Mouse (Mus musculus) embryonic fibroblast, embryonic 13.5 days (primary cell): ENCODE measurements at regions not wholly inside any gene's neighbourhood (a gene's known extent, or its start where the extent isn't known, plus 50 kb on each side); places are given as distances from the start of the nearest gene placed in this dataset.

Experiments
- CTCF ChIP-seq: IDR thresholded peaks from 2 replicates; pipeline ENCODE4 v1.5.1; 2011; ENCODE audit warnings: mild to moderate bottlenecking, control low read depth, low read length, moderate library complexity, borderline replicate concordance; ENCODE audit not compliant: insufficient read depth
- POLR2A ChIP-seq: IDR thresholded peaks from 2 replicates; pipeline ENCODE4 v1.6.1; 2011; ENCODE audit warnings: low read depth, mild to moderate bottlenecking, control low read depth, low read length, moderate library complexity

DNA sequence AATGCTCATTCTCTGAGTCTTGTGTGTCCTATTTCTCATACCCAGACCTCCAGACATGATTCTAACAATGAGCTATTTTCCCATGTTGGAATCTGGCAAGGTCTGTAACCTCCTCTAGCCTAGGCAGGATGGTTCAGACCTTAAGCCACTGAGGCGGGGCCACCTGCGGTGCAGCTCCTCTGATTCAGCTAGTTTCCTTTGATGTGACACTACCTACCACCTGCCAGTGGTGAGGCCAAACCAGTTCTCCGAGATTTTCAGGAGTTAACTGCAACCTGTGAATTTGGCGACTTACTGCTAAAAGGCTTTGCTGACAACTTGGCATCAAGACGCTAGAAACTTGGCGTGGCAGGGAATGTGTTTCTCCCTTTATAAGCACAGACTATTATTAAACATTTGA is 2691.3 kb downstream of the Gm37988 start:
- TF ChIP-seq CTCF (no peak), POLR2A (no peak)
